Mouse (Mus musculus) T-helper 2 cell (primary cell): ENCODE data around the gene Coq8b.

ENCODE experiments used
- in situ Hi-C: fragments of 300-600 bp; cut with MboI, MseI; formaldehyde crosslinking; loops from one replicate; pipeline ENCODE4 v1.15.1; 2025; ENCODE audit warnings: high pct_unique_total_duplicates

Coq8b gene

DNA sequence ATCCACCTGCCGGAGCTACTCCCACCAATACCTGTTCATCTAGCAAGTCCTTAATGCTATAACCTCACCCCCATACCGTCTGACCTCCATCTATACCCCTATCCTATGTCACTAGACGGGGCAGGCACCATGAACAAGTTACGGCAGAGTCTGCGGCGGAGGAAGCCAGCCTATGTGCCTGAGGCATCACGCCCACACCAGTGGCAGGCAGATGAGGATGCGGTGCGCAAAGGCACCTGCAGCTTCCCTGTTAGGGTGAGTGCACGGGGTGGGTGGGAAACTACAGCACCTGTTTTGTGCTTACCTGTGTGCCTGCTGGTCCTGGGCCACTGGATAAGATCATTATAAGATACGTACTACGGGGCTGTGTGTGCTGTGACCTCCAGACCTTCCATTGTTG lies 31.9 kb downstream of the Coq8b start:
- in situ Hi-C loops: no loop called here

DNA sequence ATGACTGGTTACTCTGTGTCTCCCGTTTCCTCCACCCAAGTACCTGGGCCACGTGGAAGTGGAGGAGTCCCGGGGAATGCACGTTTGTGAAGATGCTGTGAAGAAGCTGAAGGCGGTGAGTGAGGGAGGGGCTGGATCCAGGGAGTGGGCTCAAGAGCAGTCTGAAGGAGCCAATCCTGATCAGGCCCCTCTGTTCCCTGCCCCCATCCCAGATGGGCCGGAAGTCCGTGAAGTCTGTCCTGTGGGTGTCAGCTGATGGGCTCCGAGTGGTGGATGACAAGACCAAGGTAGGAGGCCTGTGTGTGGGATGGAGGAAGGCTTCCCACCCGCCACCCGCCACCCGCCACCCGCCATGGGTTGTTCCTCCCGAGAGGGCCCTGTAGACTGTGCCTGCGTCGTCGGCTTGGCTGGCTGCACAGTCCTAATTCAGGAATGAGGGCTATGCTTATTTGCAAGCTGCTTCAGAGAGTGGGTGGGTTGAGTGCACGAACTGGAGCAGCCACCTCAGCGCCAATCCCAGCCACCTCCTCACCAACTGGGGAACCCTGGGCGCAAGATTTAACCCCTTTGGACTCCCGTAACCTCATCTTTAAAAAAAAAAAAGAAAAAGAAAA lies 33.8 kb downstream of the Coq8b start:
- in situ Hi-C loops: no loop called here

DNA sequence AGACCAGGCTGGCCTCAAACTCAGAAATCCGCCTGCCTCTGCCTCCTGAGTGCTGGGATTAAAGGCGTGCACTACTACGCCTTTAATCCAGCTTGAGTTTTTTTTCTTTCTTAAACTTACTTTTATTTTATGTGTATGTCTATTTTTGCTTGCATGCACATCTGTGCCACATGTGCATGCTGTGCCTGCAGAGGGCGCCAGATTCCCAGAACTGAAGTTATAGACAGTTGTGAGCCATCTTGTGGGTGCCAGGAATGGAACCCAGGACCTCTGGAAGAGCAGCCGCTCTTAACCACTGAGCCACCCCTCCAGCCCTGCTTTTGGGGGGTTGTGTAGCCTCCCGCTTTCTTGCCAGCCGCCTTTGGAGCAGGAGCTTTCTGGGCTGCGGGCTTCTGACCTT lies 38.6 kb downstream of the Coq8b start:
- in situ Hi-C loops: loop anchor here (10.0 kb wide), 1 partner anchor 497 kb away; no protein-coding TSS in a partner anchor

DNA sequence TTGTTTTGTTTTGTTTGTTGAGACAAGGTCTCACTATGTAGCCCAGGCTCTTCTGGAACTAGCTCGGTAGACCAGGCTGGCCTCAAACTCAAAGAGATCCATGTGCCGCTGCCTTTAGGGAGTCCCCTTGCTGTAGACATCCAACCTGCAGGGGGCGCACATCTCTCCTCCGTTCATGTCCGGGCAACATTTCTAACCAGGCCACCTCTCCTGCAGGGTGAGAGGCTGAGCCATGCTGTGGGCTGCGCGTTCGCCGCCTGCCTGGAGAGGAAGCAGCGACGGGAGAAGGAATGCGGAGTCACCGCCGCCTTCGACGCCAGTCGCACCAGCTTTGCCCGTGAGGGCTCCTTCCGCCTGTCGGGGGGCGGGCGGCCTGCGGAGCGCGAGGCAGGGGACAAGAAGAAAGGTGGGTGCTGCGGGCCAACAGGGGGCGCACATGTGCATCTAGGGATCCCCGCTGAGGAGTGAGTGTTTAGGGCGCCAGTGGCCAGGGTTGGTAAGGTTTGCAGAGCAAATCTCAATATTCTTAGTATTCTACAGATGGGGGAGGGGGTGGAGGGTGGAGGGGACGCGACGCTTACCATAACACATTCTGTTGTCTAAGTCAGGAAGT lies 41.0 kb downstream of the Coq8b start:
- in situ Hi-C loops: loop anchor here (10.0 kb wide), 1 partner anchor 499 kb away; no protein-coding TSS in a partner anchor

DNA sequence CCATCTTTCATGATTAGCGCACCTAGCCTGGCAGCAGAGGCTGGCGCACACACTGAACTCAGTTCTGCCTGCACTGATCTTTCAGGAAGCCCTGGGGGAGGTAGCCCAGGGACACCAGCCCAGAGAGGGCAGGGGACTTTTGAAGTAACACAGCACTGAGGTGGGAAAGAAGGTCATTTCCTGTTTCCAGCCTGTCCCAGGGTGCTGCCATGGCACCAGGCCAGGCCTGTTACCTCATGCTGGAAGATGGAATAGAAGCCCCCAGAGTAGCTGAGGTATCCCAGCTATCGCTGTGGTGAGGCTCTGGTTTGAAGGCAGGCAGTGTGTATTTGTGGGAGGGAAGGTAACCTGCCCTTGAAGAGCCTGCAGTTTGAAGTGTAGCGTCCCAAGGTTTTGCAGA lies 42.1 kb downstream of the Coq8b start:
- in situ Hi-C loops: loop anchor here (10.0 kb wide), 1 partner anchor 500 kb away; no protein-coding TSS in a partner anchor

DNA sequence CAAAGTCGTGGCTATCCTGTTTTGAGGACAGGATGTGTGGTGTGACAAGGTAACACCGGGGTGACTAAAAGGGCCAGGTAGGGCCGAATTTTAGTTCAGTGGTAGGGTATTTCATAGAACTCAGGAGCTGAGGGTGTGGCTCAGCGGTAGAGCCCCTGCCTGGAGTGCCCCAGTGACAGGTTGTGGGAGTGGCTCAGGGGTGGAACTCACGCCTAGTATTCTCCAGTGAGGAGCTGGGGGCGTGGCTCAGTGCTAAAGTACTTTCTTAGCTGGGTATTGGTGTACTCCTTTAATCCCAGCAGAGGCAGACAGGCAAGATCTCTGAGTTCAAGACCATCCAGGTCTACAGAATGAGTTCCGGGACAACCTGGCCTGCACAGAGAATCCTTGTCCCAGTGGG lies 43.2 kb downstream of the Coq8b start:
- in situ Hi-C loops: loop anchor here (10.0 kb wide), 1 partner anchor 501 kb away; no protein-coding TSS in a partner anchor

DNA sequence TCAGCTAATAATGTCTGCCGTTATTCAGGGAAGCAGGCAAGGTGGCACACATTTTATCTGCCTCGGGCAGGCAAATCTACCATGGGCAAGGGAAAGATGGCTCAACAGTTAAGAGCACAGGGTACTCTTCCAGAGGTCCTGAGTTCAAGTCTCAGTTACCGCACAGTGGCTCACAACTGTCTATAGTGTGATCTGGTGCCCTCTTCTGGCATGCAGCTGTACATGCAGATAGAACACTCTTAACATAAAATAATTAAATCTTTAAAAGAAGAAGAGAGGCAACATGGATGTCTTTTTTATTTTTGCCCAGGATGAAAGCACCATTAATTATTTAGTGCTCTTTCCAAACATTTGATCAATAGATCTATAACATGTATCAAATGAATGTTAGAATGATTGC lies 44.4 kb downstream of the Coq8b start:
- in situ Hi-C loops: loop anchor here (10.0 kb wide), 1 partner anchor 502 kb away; no protein-coding TSS in a partner anchor

DNA sequence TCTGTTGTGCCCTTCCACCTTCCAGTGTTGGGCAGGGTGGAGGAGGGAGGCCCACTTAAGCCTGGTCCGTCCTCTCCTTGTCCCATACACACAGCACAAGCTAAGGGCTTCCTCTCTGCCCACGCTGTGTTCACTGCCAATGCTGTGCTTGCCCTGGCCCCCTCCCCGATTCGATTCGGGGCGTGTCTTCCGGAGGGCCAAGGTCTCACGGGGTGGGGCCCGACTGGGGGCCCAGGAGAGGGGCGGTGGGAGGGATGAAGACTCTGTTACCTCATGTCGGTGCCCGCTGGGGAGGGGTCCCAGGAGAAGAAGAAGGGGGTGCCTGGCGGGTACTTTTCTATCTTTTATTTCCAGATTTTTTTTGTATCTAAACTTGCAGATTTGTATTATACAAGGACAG lies 48.9 kb downstream of the Coq8b start:
- in situ Hi-C loops: no loop called here

DNA sequence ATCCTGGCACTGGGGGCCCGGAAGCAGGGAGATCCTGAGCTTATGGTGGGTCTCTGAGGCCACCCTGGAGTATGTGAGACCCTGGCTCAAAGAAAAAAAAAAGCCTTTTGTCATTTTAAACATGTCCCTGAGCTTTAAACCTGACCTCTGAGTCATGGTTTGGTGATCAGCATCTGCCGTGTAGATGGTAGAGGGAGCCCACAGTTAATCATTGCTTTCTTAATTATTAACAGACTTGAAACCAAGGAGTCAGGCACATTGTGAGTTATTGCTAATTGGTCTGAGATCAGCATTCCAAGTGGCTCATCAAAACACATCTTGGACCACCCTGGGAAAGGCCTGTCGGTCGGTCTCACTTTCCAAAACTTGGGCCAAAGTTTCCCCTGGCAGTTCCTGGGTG lies 49.4 kb downstream of the Coq8b start:
- in situ Hi-C loops: no loop called here

DNA sequence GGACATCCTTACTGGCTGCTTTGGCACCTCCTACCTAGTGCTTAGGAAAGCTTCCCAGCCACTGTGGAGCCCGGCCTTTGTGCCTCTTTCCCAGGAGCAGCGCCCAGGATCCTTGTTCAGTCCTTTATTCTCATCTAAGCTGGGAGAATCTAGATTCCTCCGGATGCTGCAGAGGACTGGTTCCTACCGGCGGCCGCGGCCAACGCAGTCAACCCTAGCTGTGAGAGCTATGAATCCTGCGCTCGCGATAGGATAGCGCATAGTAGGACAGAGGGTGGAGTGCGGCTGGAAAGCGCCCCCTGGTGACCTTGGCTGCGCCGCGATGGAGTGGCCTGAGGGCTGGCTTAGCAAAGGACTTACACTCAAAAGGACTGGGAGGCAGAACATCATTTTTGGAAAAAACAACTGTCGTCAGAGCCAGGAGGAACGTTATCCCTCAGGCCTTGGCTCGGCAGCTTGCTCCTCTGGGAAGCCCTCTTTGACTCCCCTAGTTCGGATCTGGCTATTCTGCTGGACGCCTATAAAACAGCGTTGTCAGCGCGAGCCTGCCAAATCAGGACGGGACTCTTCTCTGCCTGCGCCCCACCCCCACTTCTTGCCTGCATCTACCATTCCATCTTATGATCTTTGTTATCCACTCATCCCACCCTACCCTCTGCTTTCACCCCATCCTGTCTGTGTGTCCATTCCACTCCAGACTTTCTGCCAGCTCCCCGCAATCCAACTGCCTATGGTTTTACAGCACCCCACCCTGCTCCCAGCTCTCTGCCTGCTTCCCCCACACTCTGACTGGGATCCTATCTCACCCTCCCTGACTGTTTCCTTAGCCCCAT lies 52.3 kb downstream of the Coq8b start:
- in situ Hi-C loops: no loop called here

DNA sequence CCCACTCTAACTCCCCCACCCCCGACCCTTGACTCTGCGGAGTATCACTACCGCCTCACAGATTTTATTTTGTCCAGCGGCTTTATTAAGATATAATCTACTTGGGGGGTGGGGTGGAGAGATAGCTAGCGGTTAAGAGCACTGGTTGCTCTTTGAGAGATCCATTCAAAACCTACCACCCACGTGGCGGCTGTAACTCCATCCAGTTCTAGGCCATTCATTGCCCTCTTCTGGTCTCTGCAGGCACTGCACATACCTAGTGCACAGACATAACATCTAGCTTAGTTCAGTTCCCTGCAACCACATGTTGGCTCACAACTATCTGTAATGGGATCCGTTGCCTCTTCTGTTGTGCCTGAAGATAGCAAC lies 52.9 kb downstream of the Coq8b start:
- in situ Hi-C loops: no loop called here

DNA sequence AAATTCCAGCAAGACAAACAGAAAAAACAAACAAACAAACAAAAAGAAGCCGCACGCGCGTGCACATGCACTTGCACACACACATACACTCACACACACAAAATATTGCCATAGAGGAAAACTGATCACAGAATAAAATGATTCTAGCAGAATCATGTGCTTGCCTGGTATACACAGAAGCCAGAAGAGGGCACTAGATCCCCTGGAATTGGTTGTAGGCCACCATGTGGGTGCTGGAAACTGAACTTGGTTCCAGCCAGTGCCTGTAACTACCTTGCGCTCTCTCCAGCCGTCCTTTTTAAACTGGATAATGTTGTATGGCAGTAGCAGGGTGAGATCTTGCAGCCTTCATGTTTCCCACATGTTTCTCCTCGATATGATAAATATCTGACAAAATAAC lies 55.9 kb downstream of the Coq8b start:
- in situ Hi-C loops: no loop called here

DNA sequence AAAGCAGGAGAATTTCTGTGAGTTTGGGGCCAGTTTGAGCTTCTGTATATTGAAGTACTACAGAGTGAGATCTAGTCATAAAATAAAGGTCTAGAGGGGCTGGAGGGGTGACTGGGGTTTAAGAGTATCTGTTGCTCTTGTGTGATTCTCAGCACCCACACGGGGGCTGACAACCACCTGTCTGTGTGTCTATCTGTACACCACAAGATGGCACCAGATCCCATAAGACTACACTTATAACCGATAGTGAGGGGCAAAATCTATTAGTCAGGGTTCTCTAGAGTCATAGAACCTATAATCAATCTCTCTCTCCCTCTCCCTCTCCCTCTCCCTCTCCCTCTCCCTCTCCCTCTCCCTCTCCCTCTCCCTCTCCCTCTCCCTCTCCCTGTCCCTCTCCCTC lies 57.7 kb downstream of the Coq8b start:
- in situ Hi-C loops: loop anchor here (10.0 kb wide), 2 partner anchors 726 to 1196 kb away; no protein-coding TSS in a partner anchor

DNA sequence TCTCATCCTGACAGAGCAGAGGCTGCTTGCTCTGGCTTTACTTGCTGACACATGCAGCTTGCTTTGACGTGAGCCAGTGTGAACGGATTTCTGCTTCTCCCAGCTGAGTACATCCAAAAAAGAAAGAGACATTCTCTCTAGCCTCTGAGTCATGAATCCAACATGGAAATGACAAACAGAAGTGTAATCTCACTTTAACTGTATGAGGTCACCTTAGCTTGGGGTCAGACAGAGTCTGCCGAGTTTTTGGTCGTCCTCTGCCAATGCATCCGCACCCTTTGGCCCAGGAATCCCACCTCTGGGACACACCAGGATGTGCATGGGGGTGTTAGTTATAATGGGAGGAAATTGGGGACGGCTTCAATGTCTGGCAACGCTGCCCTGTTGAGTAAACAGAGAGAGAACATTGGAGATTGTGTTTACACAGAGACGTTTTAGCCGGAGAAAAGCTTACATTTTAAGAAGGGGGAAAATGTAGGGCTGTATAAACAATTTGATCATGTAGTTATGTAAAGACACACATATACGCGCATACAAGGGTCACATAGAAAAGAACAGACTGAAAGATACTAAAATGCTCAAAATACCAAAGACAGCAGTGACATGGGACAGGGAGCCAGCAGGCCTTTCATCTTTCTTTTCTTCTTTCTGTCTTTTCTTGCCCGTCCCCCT lies 59.1 kb downstream of the Coq8b start:
- in situ Hi-C loops: loop anchor here (10.0 kb wide), 2 partner anchors 727 to 1197 kb away; no protein-coding TSS in a partner anchor

DNA sequence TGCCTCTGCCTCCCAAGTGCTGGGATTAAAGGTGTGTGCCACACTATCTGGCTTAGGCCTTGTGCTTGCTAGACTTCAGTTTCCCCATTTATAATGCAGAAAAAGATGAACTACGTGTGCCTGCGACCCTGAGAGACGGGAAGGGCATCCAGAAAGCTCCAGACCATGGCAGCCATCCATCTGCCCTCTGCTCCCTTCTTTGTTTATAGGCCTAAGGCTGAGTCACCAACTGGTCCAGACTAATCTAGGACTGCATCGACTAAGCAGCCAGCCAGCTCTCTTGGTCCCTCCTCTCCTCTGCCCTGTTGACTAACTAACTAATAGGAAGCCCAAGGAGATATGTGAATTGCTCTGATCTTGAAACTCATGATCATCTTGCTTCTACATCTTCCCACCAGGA lies 63.1 kb downstream of the Coq8b start:
- in situ Hi-C loops: loop anchor here (10.0 kb wide), 2 partner anchors 731 to 1201 kb away; no protein-coding TSS in a partner anchor

DNA sequence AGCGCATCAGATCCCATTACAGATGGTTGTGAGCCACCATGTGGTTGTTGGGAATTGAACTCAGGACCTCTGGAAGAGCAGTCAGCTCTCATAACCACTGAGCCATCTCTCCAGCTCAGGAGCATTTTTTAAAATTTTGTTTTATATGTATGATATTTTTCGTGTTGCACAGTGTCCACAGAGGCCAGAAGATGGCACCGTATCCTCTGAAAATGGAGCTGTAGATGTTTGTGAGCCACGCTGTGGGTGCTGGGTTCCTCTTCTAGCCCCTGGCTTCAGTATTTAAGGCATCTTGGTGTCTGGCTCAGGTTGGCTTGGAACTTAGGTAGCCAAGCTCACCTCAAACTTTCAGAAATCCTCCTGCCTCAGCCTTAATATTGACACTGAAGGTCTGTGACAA lies 63.7 kb downstream of the Coq8b start:
- in situ Hi-C loops: loop anchor here (10.0 kb wide), 2 partner anchors 732 to 1202 kb away; no protein-coding TSS in a partner anchor

DNA sequence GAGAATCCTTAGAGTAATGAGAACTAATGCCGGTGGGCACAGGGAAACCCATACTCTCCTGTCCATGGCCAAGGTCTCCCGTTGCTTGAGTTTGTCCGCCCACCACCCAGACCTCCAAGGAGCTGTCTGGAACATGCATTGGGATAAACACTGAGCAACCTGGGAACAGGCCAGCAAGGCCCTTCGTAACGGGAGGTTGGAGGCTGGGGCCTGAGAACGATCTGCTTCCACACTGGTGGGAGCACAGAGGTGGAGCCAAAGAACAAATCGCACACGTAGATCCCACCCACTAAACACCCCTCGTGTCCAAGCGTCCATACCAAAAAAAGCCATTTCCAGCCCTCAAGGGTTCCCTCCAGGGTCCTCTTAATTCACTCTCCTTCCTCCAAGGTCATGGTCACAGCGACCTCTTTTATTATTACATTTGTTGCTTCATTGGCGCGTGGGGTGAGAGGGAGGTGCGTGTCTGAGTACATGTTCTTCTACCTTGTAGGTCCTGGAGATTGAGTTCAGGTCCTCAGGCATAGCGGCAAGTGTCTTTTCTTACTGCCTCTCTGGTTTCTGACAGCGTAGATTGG lies 65.3 kb downstream of the Coq8b start:
- in situ Hi-C loops: loop anchor here (10.0 kb wide), 2 partner anchors 733 to 1203 kb away; no protein-coding TSS in a partner anchor

DNA sequence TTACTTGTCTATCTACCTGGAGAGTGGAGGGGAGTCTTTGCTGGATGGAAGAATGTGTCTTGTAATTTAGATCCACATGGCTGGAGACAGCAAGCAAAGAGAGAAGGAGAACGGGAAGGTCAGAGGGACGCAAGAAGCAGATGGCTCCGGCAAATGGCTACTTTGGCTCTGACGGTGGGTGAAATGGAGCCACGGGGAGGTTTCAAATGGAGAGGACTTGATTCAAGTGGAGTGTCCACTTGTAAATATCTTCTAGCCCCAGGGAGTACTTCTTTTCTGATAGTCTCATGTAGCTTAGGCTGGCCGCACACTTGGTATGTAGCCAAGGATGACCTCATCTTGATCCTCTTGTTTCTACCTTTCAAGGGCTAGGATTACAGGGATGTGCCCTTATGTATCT lies 66.0 kb downstream of the Coq8b start:
- in situ Hi-C loops: loop anchor here (10.0 kb wide), 2 partner anchors 734 to 1204 kb away; no protein-coding TSS in a partner anchor

DNA sequence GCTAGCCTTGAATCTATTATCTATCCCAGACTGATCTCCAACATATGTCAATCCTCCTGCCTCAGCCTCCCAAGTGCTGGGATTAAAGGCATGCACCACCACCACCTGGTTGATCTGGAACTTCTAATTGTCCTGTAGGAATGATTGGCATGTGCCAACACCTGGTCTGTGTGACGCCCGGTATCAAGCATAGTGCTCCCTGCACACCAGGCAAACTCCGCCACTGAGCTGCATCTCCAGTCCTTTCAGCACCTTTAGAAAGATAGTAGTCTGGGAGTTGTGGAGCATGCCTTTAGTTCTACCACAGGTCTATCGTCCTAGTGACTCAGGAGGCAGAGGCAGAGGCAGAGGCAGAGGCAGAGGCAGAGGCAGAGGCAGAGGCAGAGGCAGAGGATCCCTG lies 67.5 kb downstream of the Coq8b start:
- in situ Hi-C loops: no loop called here

DNA sequence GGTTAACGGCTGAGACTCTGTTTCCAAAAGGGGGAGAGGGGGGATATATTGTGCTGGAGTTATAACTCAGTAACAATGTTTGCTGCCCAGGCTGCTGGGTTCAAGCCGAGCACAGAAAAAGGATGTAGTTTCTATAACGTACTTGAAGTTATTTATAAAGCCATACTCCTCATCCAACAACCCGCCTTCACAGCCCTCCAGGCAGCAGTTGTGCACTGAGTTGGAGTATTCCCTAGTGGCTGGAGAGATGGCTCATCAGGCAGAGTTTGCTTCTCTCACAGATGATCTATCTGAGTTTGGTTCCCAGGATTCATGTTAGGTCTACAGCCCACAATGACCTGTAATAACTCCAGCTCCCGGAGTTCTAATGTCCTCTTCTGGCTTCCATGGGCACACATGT lies 68.0 kb downstream of the Coq8b start:
- in situ Hi-C loops: no loop called here

DNA sequence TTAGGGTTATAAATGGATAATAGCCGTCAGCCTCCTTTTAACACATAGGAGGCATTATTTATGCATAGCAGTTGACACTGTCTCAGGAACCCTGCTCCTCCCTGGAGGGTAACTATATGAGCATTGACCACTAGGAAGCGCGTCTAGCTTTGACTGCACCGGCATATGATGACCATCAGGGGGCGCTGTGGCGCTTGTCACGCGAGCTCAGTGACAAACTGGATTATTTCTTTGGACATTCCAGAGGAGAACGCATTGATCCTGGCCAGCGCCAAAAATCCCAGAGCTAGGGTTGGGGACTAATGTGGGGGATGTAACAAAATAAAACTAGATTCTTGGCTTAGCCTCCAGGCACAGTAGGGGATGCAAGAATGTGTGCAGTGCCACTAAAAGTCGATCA lies 69.3 kb downstream of the Coq8b start:
- in situ Hi-C loops: no loop called here
